Mouse (Mus musculus) heart, embryonic 12.5 days (tissue): ENCODE data around the gene Gucy2g. TPM values are rescaled to one million over a fixed set of nuclear protein-coding genes. Genes with fewer than 3 reads are reported as not detected.
"Not testable (repeated sequence)": the region's sequence is repeated elsewhere in the genome, so short reads cannot be mapped to it uniquely, and the experiment has no call there.

Source experiments
- ATAC-seq: fragments of 200-750 bp; cut with Nextera tagmentation; 2 replicates; pipeline ENCODE4 v1.8.0; 2017; ENCODE audit warnings: moderate TSS enrichment, moderate library complexity; ENCODE audit not compliant: insufficient number of reproducible peaks, low FRiP score
- H3K27ac ChIP-seq: fragments of 300-500 bp; sonication (generic); 2 replicates; pipeline ENCODE4 v1.5.1; 2016; ENCODE audit warnings: mild to moderate bottlenecking, moderate library complexity; ENCODE audit not compliant: poor library complexity, severe bottlenecking
- H3K27me3 ChIP-seq: fragments of 300-500 bp; sonication (generic); replicated peaks from 2 replicates; pipeline ENCODE4 v1.6.1; 2016; ENCODE audit warnings: mild to moderate bottlenecking, moderate library complexity
- H3K36me3 ChIP-seq: fragments of 300-500 bp; sonication (generic); 2 replicates; pipeline ENCODE4 v1.6.1; 2016; ENCODE audit warnings: mild to moderate bottlenecking, moderate library complexity
- H3K4me1 ChIP-seq: fragments of 300-500 bp; sonication (generic); replicated peaks from 2 replicates; pipeline ENCODE4 v1.6.1; 2016; ENCODE audit warnings: mild to moderate bottlenecking
- H3K4me2 ChIP-seq: fragments of 300-500 bp; sonication (generic); 2 replicates; pipeline ENCODE4 v1.6.1; 2016; ENCODE audit warnings: mild to moderate bottlenecking, moderate library complexity
- H3K4me3 ChIP-seq: fragments of 300-500 bp; sonication (generic); 2 replicates; pipeline ENCODE4 v1.5.1; 2016; ENCODE audit warnings: mild to moderate bottlenecking
- H3K9ac ChIP-seq: fragments of 300-500 bp; sonication (generic); 2 replicates; pipeline ENCODE4 v1.6.1; 2016; ENCODE audit warnings: mild to moderate bottlenecking, moderate library complexity
- H3K9me3 ChIP-seq: fragments of 300-500 bp; sonication (generic); replicated peaks from 2 replicates; pipeline ENCODE4 v1.6.1; 2016; ENCODE audit warnings: mild to moderate bottlenecking, moderate library complexity
- WGBS: fragments of 180-500 bp; shearing (Covaris S2); methylation state at CpG from one replicate; pipeline ENCODE4 v1.1.7; 2016; 5-methylcytosine and 5-hydroxymethylcytosine counted together
- polyA plus RNA-seq: library from polyadenylated mRNA; unstranded; fragments of >200 nt; fragmentation: Nextera tagmentation; extraction: Ambion mirVana; gene quantifications from 2 replicates; pipeline ENCODE4 v1.2.1, GENCODE M21; 2016

Gucy2g gene
- polyA plus RNA-seq, 1 experiment from 2014 or later, result 0.04 TPM

- H3K4me2 ChIP-seq, result no peak overlapping the region
- H3K27me3 ChIP-seq, result no peaks in the 10 kb centered on the region
- WGBS, result 69% methylated on average over 7 of the region's 7 CpGs
- H3K4me3 ChIP-seq, result no peak overlapping the region
- H3K4me1 ChIP-seq, result no peaks in the 10 kb centered on the region
- no peaks in the 10 kb centered on the region for H3K9me3 ChIP-seq
- H3K9ac ChIP-seq, result no peak overlapping the region
- H3K27ac ChIP-seq, result no peak overlapping the region
- no peaks in the 10 kb centered on the region for H3K36me3 ChIP-seq
- ATAC-seq, result no peak
Measured at GRCm38 (mm10) chr19:55184442-55184841, 56.6 kb downstream of the Gucy2g start.

GRCm38 (mm10) chr19:55180433-55180832 lies 60.6 kb downstream of the Gucy2g start, which contains the start of gene Tectb:
Gene Tectb, plus strand, starts transcription at chr19:55180733.
- no peak within 1 kb of the TSS for H3K9ac ChIP-seq
- no peaks in the 10 kb centered on the region for H3K9me3 ChIP-seq
- WGBS, result 73% methylated on average over 5 of the region's 5 CpGs
- H3K27ac ChIP-seq, result no peak within 1 kb of the TSS
- no peak for ATAC-seq
- H3K27me3 ChIP-seq, result no peaks in the 10 kb centered on the region
- H3K4me2 ChIP-seq, result no peak within 1 kb of the TSS
- H3K4me3 ChIP-seq, result no peak within 1 kb of the TSS
- no peaks in the 10 kb centered on the region for H3K4me1 ChIP-seq
- H3K36me3 ChIP-seq, result no peaks in the 10 kb centered on the region

- no peak for ATAC-seq
- Histone ChIP-seq H3K4me2 (no peak overlapping the region), H3K9ac (no peak overlapping the region), H3K4me1 (no peaks in the 10 kb centered on the region), H3K27me3 (no peaks in the 10 kb centered on the region), H3K27ac (no peak overlapping the region), H3K9me3 (no peaks in the 10 kb centered on the region), H3K4me3 (no peak overlapping the region), H3K36me3 (no peaks in the 10 kb centered on the region)
- 86% methylated on average over 3 of the region's 3 CpGs for WGBS
Measured at GRCm38 (mm10) chr19:55177143-55177542, 63.9 kb downstream of the Gucy2g start.

GRCm38 (mm10) chr19:55171585-55171984 lies 69.5 kb downstream of the Gucy2g start:
- Histone ChIP-seq H3K36me3 (no peaks in the 10 kb centered on the region), H3K4me1 (no peaks in the 10 kb centered on the region), H3K4me2 (no peak overlapping the region), H3K27ac (no peak overlapping the region), H3K4me3 (no peak overlapping the region), H3K9ac (no peak overlapping the region), H3K9me3 (peaks cover 17% of the 10 kb centered on the region), H3K27me3 (no peaks in the 10 kb centered on the region)
- no peak for ATAC-seq
- 66% methylated on average over 1 of the region's 1 CpGs for WGBS

GRCm38 (mm10) chr19:55170399-55170798 lies 70.6 kb downstream of the Gucy2g start:
- Histone ChIP-seq H3K9me3 (peaks cover 17% of the 10 kb centered on the region), H3K27me3 (no peaks in the 10 kb centered on the region), H3K4me3 (no peak overlapping the region), H3K9ac (no peak overlapping the region), H3K4me1 (no peaks in the 10 kb centered on the region), H3K4me2 (no peak overlapping the region), H3K27ac (no peak overlapping the region), H3K36me3 (no peaks in the 10 kb centered on the region)
- no peak for ATAC-seq

- H3K9me3 ChIP-seq, result peaks cover 17% of the 10 kb centered on the region
Measured at GRCm38 (mm10) chr19:55169236-55169729, 71.8 kb downstream of the Gucy2g start.

GRCm38 (mm10) chr19:55168360-55168759 lies 72.7 kb downstream of the Gucy2g start:
- Histone ChIP-seq H3K9me3 (peaks cover 17% of the 10 kb centered on the region), H3K4me1 (no peaks in the 10 kb centered on the region; the same call in 1 of the 2 replicates), H3K4me2 (no peak overlapping the region), H3K9ac (no peak overlapping the region), H3K4me3 (no peak overlapping the region), H3K27me3 (no peaks in the 10 kb centered on the region), H3K36me3 (no peaks in the 10 kb centered on the region), H3K27ac (no peak overlapping the region)
- WGBS, result 68% methylated on average over 6 of the region's 6 CpGs
- ATAC-seq, result no peak

More at GRCm38 (mm10) chr19:55169236-55169729, 71.8 kb downstream of the Gucy2g start:
- H3K4me1 ChIP-seq, ATAC-seq, H3K27me3 ChIP-seq, H3K4me3 ChIP-seq, H3K27ac ChIP-seq, H3K4me2 ChIP-seq, H3K36me3 ChIP-seq, H3K9ac ChIP-seq: not testable (repeated sequence)
- WGBS, result 79% methylated on average over 8 of the region's 8 CpGs

- H3K4me2 ChIP-seq, result no peak overlapping the region
- H3K9ac ChIP-seq, result no peak overlapping the region
- ATAC-seq, result no peak
- no peak overlapping the region for H3K27ac ChIP-seq
- WGBS, result 41% methylated on average over 2 of the region's 2 CpGs
- H3K4me1 ChIP-seq, result no peaks in the 10 kb centered on the region; the same call in 1 of the 2 replicates
- no peaks in the 10 kb centered on the region for H3K27me3 ChIP-seq
- no peaks in the 10 kb centered on the region for H3K36me3 ChIP-seq
- no peak overlapping the region for H3K4me3 ChIP-seq
- H3K9me3 ChIP-seq, result peaks cover 17% of the 10 kb centered on the region
Measured at GRCm38 (mm10) chr19:55167741-55168140, 73.3 kb downstream of the Gucy2g start.

- Histone ChIP-seq H3K9me3 (peaks cover 17% of the 10 kb centered on the region), H3K27ac (no peak overlapping the region), H3K36me3 (no peaks in the 10 kb centered on the region), H3K4me1 (no peaks in the 10 kb centered on the region; the same call in 1 of the 2 replicates), H3K4me3 (no peak overlapping the region), H3K9ac (no peak overlapping the region), H3K4me2 (no peak overlapping the region), H3K27me3 (no peaks in the 10 kb centered on the region)
- WGBS, result 83% methylated on average over 2 of the region's 2 CpGs
- no peak for ATAC-seq
Measured at GRCm38 (mm10) chr19:55166741-55167140, 74.3 kb downstream of the Gucy2g start.

- no peaks in the 10 kb centered on the region; the same call in 1 of the 2 replicates for H3K4me1 ChIP-seq
- WGBS, result 76% methylated on average over 4 of the region's 4 CpGs
- ATAC-seq, result no peak
Measured at GRCm38 (mm10) chr19:55165954-55166353, 75.1 kb downstream of the Gucy2g start.

GRCm38 (mm10) chr19:55165183-55165865 lies 75.7 kb downstream of the Gucy2g start:
- Histone ChIP-seq H3K4me1 (no peaks in the 10 kb centered on the region; the same call in 1 of the 2 replicates), H3K27ac (no peak overlapping the region), H3K4me2 (no peak overlapping the region), H3K4me3 (no peak overlapping the region), H3K9ac (no peak overlapping the region), H3K27me3 (no peaks in the 10 kb centered on the region), H3K36me3 (no peaks in the 10 kb centered on the region), H3K9me3 (peaks cover 12% of the 10 kb centered on the region)
- WGBS, result 69% methylated on average over 1 of the region's 1 CpGs
- ATAC-seq, result no peak

More at GRCm38 (mm10) chr19:55165954-55166353, 75.1 kb downstream of the Gucy2g start:
- Histone ChIP-seq H3K9ac (no peak overlapping the region), H3K36me3 (no peaks in the 10 kb centered on the region), H3K27ac (no peak overlapping the region), H3K4me2 (no peak overlapping the region), H3K27me3 (no peaks in the 10 kb centered on the region), H3K9me3 (peaks cover 17% of the 10 kb centered on the region), H3K4me3 (no peak overlapping the region)
